ENCODE assay signal across 8 mouse cellular contexts in genomic region chr16:32278396-32278795, GRCm38 (mm10). TPM values are rescaled to one million over a fixed set of nuclear protein-coding genes. Genes with fewer than 3 reads are reported as not detected.
DNase-seq lines count a peak whose midpoint lies in the region; ATAC-seq and TF ChIP-seq lines count a peak whose summit lies in the region.

No protein-coding gene starts in this region.

- H3K4me1 ChIP-seq in brown adipose tissue, adult 24 weeks (ENCODE audit: control insufficient read depth, insufficient read depth, insufficient read length, low read length), result peaks cover 2% of the 10 kb centered on the region; the same call in 1 of the 2 replicates
- peaks cover 7% of the 10 kb centered on the region for H3K4me1 ChIP-seq in intestine, embryonic 14.5 days (replicated peaks; ENCODE audit: control insufficient read depth, insufficient read depth, low read length)
- H3K4me1 ChIP-seq in neural tube, embryonic 13.5 days (replicated peaks), result peaks cover 50% of the 10 kb centered on the region

- DNase-seq in layer of hippocampus, adult 2 months (ENCODE audit: low spot score in 2 of 2), result no peak
- no peak for DNase-seq in layer of hippocampus, adult 11-12 months (ENCODE audit: low spot score)
- DNase-seq in intestine, embryonic 14.5 days (ENCODE audit: low spot score), result no peak
- no peak for DNase-seq in gastrocnemius, postnatal 10 days
- DNase-seq in right cerebral cortex, adult 2 months (ENCODE audit: low spot score in 2 of 2), result no peak
- no peak for DNase-seq in left cerebral cortex, postnatal 14 days (ENCODE audit: low spot score in 2 of 2)

- H3K4me2 ChIP-seq in intestine, embryonic 14.5 days (ENCODE audit: low read length), result peak overlapping the region; percentile 62
- peak overlapping the region; percentile 85 for H3K4me2 ChIP-seq in neural tube, embryonic 13.5 days

- WGBS in intestine, embryonic 14.5 days, result 50% methylated on average over 7 of the region's 7 CpGs
- 62% methylated on average over 7 of the region's 7 CpGs for WGBS in neural tube, embryonic 13.5 days

- peak overlapping the region; percentile 96 for H3K9ac ChIP-seq in intestine, embryonic 14.5 days (ENCODE audit: low read length)
- H3K9ac ChIP-seq in neural tube, embryonic 13.5 days, result peak overlapping the region; percentile 93

- intact Hi-C loops in left cerebral cortex, postnatal 14 days (cut with DNase I), result no loop called here

- no peak for TF ChIP-seq CTCF in layer of hippocampus, adult 2 months (conservative IDR thresholded peaks at IDR 0.05)

- H3K9me3 ChIP-seq in intestine, embryonic 14.5 days (ENCODE audit: control insufficient read depth, low read length), result peaks cover 7% of the 10 kb centered on the region; the same call in 1 of the 2 replicates
- H3K9me3 ChIP-seq in neural tube, embryonic 13.5 days, result no peaks in the 10 kb centered on the region; the same call in 1 of the 2 replicates

- peak overlapping the region; percentile 80 for H3K4me3 ChIP-seq in layer of hippocampus, adult 2 months
- H3K4me3 ChIP-seq in brown adipose tissue, adult 24 weeks (ENCODE audit: insufficient read depth, low read depth, low read length), result peak overlapping the region; percentile 93
- H3K4me3 ChIP-seq in intestine, embryonic 14.5 days (ENCODE audit: low read depth, low read length), result peak overlapping the region; percentile 77
- peak overlapping the region; percentile 89 for H3K4me3 ChIP-seq in neural tube, embryonic 13.5 days

- H3K27ac ChIP-seq in layer of hippocampus, adult 2 months, result peak overlapping the region; percentile 94
- no peak overlapping the region for H3K27ac ChIP-seq in brown adipose tissue, adult 24 weeks (replicated peaks; ENCODE audit: low read depth, low read length)
- 0 out of 2 replicates have a peak overlapping the region, but pooled peaks have one; percentile 98 for H3K27ac ChIP-seq in intestine, embryonic 14.5 days (ENCODE audit: low read depth)
- H3K27ac ChIP-seq in neural tube, embryonic 13.5 days (replicated peaks), result peak overlapping the region; percentile 96

- peaks cover 19% of the 10 kb centered on the region for H3K36me3 ChIP-seq in intestine, embryonic 14.5 days (ENCODE audit: control insufficient read depth, insufficient read depth, low read length)
- H3K36me3 ChIP-seq in neural tube, embryonic 13.5 days, result peaks cover 15% of the 10 kb centered on the region

- ATAC-seq in intestine, embryonic 14.5 days (replicated peaks; ENCODE audit: low FRiP score, low TSS enrichment, low read depth), result no peak
- ATAC-seq in neural tube, embryonic 13.5 days (ENCODE audit: low read depth), result no peak

- no peaks in the 10 kb centered on the region for H3K27me3 ChIP-seq in intestine, embryonic 14.5 days (replicated peaks; ENCODE audit: control insufficient read depth, insufficient read depth, low read length)
- H3K27me3 ChIP-seq in neural tube, embryonic 13.5 days, result no peaks in the 10 kb centered on the region

RNA-seq across cellular contexts. Expression of gene Rnf168, which starts 1.1 kb away (rescaled TPM):
- total RNA-seq in layer of hippocampus, adult 2 months (2021), result 10 to 100 TPM; 26.5 to 27.1 TPM
- 7.3 and 8.4 TPM in 2 replicates for polyA plus RNA-seq in brown adipose tissue, adult 24 weeks (2012; ENCODE audit: insufficient read depth, insufficient read length, missing spikeins)
- 25.0 and 26.2 TPM in 2 replicates for polyA plus RNA-seq in intestine, embryonic 14.5 days (2014; fragmentation: Nextera tagmentation; extraction: Ambion mirVana)
- 25.3 and 27.3 TPM in 2 replicates for polyA plus RNA-seq in neural tube, embryonic 13.5 days (2015; fragmentation: Nextera tagmentation; extraction: Ambion mirVana)
- total RNA-seq in gastrocnemius, postnatal 10 days (2021), result 10 to 100 TPM; 11.6 to 13.4 TPM
- 10 to 100 TPM; 25.4 to 28.6 TPM for total RNA-seq in left cerebral cortex, postnatal 14 days (2021)

RNA-seq across cellular contexts. Expression of gene Smco1, which starts 7.1 kb away (rescaled TPM):
- not detected for total RNA-seq in layer of hippocampus, adult 2 months (2021)
- 2.2 TPM in 1 of 2 replicates, not detected in the other for polyA plus RNA-seq in brown adipose tissue, adult 24 weeks (2012; ENCODE audit: insufficient read depth, insufficient read length, missing spikeins)
- not detected in 2 replicates for polyA plus RNA-seq in intestine, embryonic 14.5 days (2014; fragmentation: Nextera tagmentation; extraction: Ambion mirVana)
- 0.28 TPM in 1 of 2 replicates, not detected in the other for polyA plus RNA-seq in neural tube, embryonic 13.5 days (2015; fragmentation: Nextera tagmentation; extraction: Ambion mirVana)
- total RNA-seq in gastrocnemius, postnatal 10 days (2021), result 10 to 100 TPM; 13.1 to 18.3 TPM
- not detected for total RNA-seq in left cerebral cortex, postnatal 14 days (2021)

RNA-seq across cellular contexts. Expression of gene Wdr53, which starts 31.4 kb away (rescaled TPM):
- 10 to 100 TPM; 11.8 to 13.0 TPM for total RNA-seq in layer of hippocampus, adult 2 months (2021)
- 13.5 and 14.7 TPM in 2 replicates for polyA plus RNA-seq in brown adipose tissue, adult 24 weeks (2012; ENCODE audit: insufficient read depth, insufficient read length, missing spikeins)
- polyA plus RNA-seq in intestine, embryonic 14.5 days (2014; fragmentation: Nextera tagmentation; extraction: Ambion mirVana), result 17.3 and 20.4 TPM in 2 replicates
- polyA plus RNA-seq in neural tube, embryonic 13.5 days (2015; fragmentation: Nextera tagmentation; extraction: Ambion mirVana), result 16.4 and 17.1 TPM in 2 replicates
- 1 to 10 TPM; 6.1 to 7.3 TPM for total RNA-seq in gastrocnemius, postnatal 10 days (2021)
- total RNA-seq in left cerebral cortex, postnatal 14 days (2021), result 10 to 100 TPM; 10.9 to 11.9 TPM

RNA-seq across cellular contexts. Expression of gene Fbxo45, which starts 31.4 kb away (rescaled TPM):
- total RNA-seq in layer of hippocampus, adult 2 months (2021), result 10 to 100 TPM; 46.4 to 47.8 TPM
- polyA plus RNA-seq in brown adipose tissue, adult 24 weeks (2012; ENCODE audit: insufficient read depth, insufficient read length, missing spikeins), result 6.5 and 7.8 TPM in 2 replicates
- polyA plus RNA-seq in intestine, embryonic 14.5 days (2014; fragmentation: Nextera tagmentation; extraction: Ambion mirVana), result 9.2 and 10.2 TPM in 2 replicates
- polyA plus RNA-seq in neural tube, embryonic 13.5 days (2015; fragmentation: Nextera tagmentation; extraction: Ambion mirVana), result 15.8 and 18.4 TPM in 2 replicates
- 10 to 100 TPM; 11.2 to 11.6 TPM for total RNA-seq in gastrocnemius, postnatal 10 days (2021)
- 10 to 100 TPM; 41.4 to 44.7 TPM for total RNA-seq in left cerebral cortex, postnatal 14 days (2021)

RNA-seq across cellular contexts. Expression of gene Ubxn7, which starts 53.7 kb away (rescaled TPM):
- total RNA-seq in layer of hippocampus, adult 2 months (2021), result 10 to 100 TPM; 47.7 to 50.4 TPM
- 7.3 and 10.7 TPM in 2 replicates for polyA plus RNA-seq in brown adipose tissue, adult 24 weeks (2012; ENCODE audit: insufficient read depth, insufficient read length, missing spikeins)
- 18.8 and 20.8 TPM in 2 replicates for polyA plus RNA-seq in intestine, embryonic 14.5 days (2014; fragmentation: Nextera tagmentation; extraction: Ambion mirVana)
- polyA plus RNA-seq in neural tube, embryonic 13.5 days (2015; fragmentation: Nextera tagmentation; extraction: Ambion mirVana), result 22.4 and 29.3 TPM in 2 replicates
- total RNA-seq in gastrocnemius, postnatal 10 days (2021), result 10 to 100 TPM; 25.3 to 31.1 TPM
- total RNA-seq in left cerebral cortex, postnatal 14 days (2021), result 10 to 100 TPM; 52.5 to 55.7 TPM

Comparison
In these comparisons a context has a peak if more than half of its experiments do, and no peak if none do; other contexts are left out.
1. RNA of gene Smco1, which starts 7.1 kb away (total RNA-seq): 13.1 to 18.3 TPM in gastrocnemius, postnatal 10 days; not detected in layer of hippocampus, adult 2 months and not detected in left cerebral cortex, postnatal 14 days; every median in the first group is over 10 times any median in the second.
2. Peak in every context shown above with its lines, with median percentiles within 50 percentile points of each other: H3K4me3 ChIP-seq.